Mouse (Mus musculus) heart, embryonic 12.5 days (tissue): ENCODE data around the gene Aldh3b2. TPM values are rescaled to one million over a fixed set of nuclear protein-coding genes. Genes with fewer than 3 reads are reported as not detected.

Experiments used
- ATAC-seq: fragments of 200-750 bp; cut with Nextera tagmentation; 2 replicates; pipeline ENCODE4 v1.8.0; 2017; ENCODE audit warnings: moderate TSS enrichment, moderate library complexity; ENCODE audit not compliant: insufficient number of reproducible peaks, low FRiP score
- H3K27ac ChIP-seq: fragments of 300-500 bp; sonication (generic); 2 replicates; pipeline ENCODE4 v1.5.1; 2016; ENCODE audit warnings: mild to moderate bottlenecking, moderate library complexity; ENCODE audit not compliant: poor library complexity, severe bottlenecking
- H3K27me3 ChIP-seq: fragments of 300-500 bp; sonication (generic); replicated peaks from 2 replicates; pipeline ENCODE4 v1.6.1; 2016; ENCODE audit warnings: mild to moderate bottlenecking, moderate library complexity
- H3K36me3 ChIP-seq: fragments of 300-500 bp; sonication (generic); 2 replicates; pipeline ENCODE4 v1.6.1; 2016; ENCODE audit warnings: mild to moderate bottlenecking, moderate library complexity
- H3K4me1 ChIP-seq: fragments of 300-500 bp; sonication (generic); replicated peaks from 2 replicates; pipeline ENCODE4 v1.6.1; 2016; ENCODE audit warnings: mild to moderate bottlenecking
- H3K4me2 ChIP-seq: fragments of 300-500 bp; sonication (generic); 2 replicates; pipeline ENCODE4 v1.6.1; 2016; ENCODE audit warnings: mild to moderate bottlenecking, moderate library complexity
- H3K4me3 ChIP-seq: fragments of 300-500 bp; sonication (generic); 2 replicates; pipeline ENCODE4 v1.5.1; 2016; ENCODE audit warnings: mild to moderate bottlenecking
- H3K9ac ChIP-seq: fragments of 300-500 bp; sonication (generic); 2 replicates; pipeline ENCODE4 v1.6.1; 2016; ENCODE audit warnings: mild to moderate bottlenecking, moderate library complexity
- H3K9me3 ChIP-seq: fragments of 300-500 bp; sonication (generic); replicated peaks from 2 replicates; pipeline ENCODE4 v1.6.1; 2016; ENCODE audit warnings: mild to moderate bottlenecking, moderate library complexity
- WGBS: fragments of 180-500 bp; shearing (Covaris S2); methylation state at CpG from one replicate; pipeline ENCODE4 v1.1.7; 2016; 5-methylcytosine and 5-hydroxymethylcytosine counted together
- polyA plus RNA-seq: library from polyadenylated mRNA; unstranded; fragments of >200 nt; fragmentation: Nextera tagmentation; extraction: Ambion mirVana; gene quantifications from 2 replicates; pipeline ENCODE4 v1.2.1, GENCODE M21; 2016

Gene Aldh3b2
- polyA plus RNA-seq, 1 experiment from 2014 or later, result 0.86 TPM

- Histone ChIP-seq H3K4me1 (peaks cover 27% of the 10 kb centered on the region), H3K4me2 (no peak overlapping the region), H3K36me3 (no peaks in the 10 kb centered on the region), H3K9ac (no peak overlapping the region), H3K27ac (peak overlapping the region; percentile 53), H3K4me3 (no peak overlapping the region), H3K27me3 (0 out of 2 replicates have a peak, but pooled peaks cover 4% of the 10 kb centered on the region), H3K9me3 (no peaks in the 10 kb centered on the region)
- ATAC-seq, result no peak
- WGBS, result 66% methylated on average over 21 of the region's 21 CpGs
These were observed 41.7 kb upstream of the Aldh3b2 start for GRCm38 (mm10) chr19:3930262-3931057.

GRCm38 (mm10) chr19:3931716-3932115 is 40.4 kb upstream of the Aldh3b2 start:
- no peaks in the 10 kb centered on the region for H3K9me3 ChIP-seq
- H3K36me3 ChIP-seq, result no peaks in the 10 kb centered on the region
- ATAC-seq, result no peak
- H3K4me3 ChIP-seq, result no peak overlapping the region
- H3K27me3 ChIP-seq, result 0 out of 2 replicates have a peak, but pooled peaks cover 4% of the 10 kb centered on the region
- no peak overlapping the region for H3K27ac ChIP-seq
- WGBS, result 86% methylated on average over 9 of the region's 9 CpGs
- no peak overlapping the region for H3K9ac ChIP-seq
- no peak overlapping the region for H3K4me2 ChIP-seq
- H3K4me1 ChIP-seq, result peaks cover 34% of the 10 kb centered on the region

GRCm38 (mm10) chr19:3935032-3935895 is 36.9 kb upstream of the Aldh3b2 start, which contains the start of gene Unc93b1:
Gene Unc93b1 (plus strand): TSS chr19:3935186.
- Histone ChIP-seq H3K27ac (no peak within 1 kb of the TSS), H3K4me2 (peak within 1 kb of the TSS; percentile 92)

GRCm38 (mm10) chr19:3935896-3936850 is 36.0 kb upstream of the Aldh3b2 start:
- Histone ChIP-seq H3K4me1 (peaks cover 10% of the 10 kb centered on the region), H3K27ac (no peak overlapping the region), H3K36me3 (no peaks in the 10 kb centered on the region), H3K4me3 (peak overlapping the region; percentile 60), H3K9ac (peak overlapping the region; percentile 71), H3K27me3 (0 out of 2 replicates have a peak, but pooled peaks cover 4% of the 10 kb centered on the region), H3K4me2 (peak overlapping the region; percentile 92), H3K9me3 (no peaks in the 10 kb centered on the region)
- 0 out of 2 replicates have a peak, but pooled peaks have one; percentile 44 for ATAC-seq
- 9% methylated on average over 22 of the region's 22 CpGs for WGBS

More at GRCm38 (mm10) chr19:3935032-3935895, 36.9 kb upstream of the Aldh3b2 start, which contains the start of gene Unc93b1:
- peak; percentile 79 for ATAC-seq
- Histone ChIP-seq H3K9ac (peak within 1 kb of the TSS; percentile 71), H3K9me3 (no peaks in the 10 kb centered on the region), H3K4me3 (peak within 1 kb of the TSS; percentile 60), H3K27me3 (0 out of 2 replicates have a peak, but pooled peaks cover 4% of the 10 kb centered on the region), H3K36me3 (no peaks in the 10 kb centered on the region), H3K4me1 (peaks cover 19% of the 10 kb centered on the region)
- whole genome bisulfite sequencing, result 6% methylated on average over 42 of the region's 42 CpGs

GRCm38 (mm10) chr19:3942315-3942714 is 29.8 kb upstream of the Aldh3b2 start:
- H3K9me3 ChIP-seq, result no peaks in the 10 kb centered on the region
- H3K27me3 ChIP-seq, result peaks cover 26% of the 10 kb centered on the region
- no peak overlapping the region for H3K4me3 ChIP-seq
- H3K9ac ChIP-seq, result no peak overlapping the region
- H3K4me1 ChIP-seq, result peaks cover 13% of the 10 kb centered on the region
- H3K36me3 ChIP-seq, result no peaks in the 10 kb centered on the region
- 72% methylated on average over 7 of the region's 7 CpGs for WGBS
- H3K4me2 ChIP-seq, result no peak overlapping the region
- no peak overlapping the region for H3K27ac ChIP-seq
- ATAC-seq, result no peak

- H3K9ac ChIP-seq, result no peak overlapping the region; the same call in 1 of the 2 replicates
- WGBS, result 13% methylated on average over 27 of the region's 27 CpGs
- ATAC-seq, result peak; percentile 46
These were observed 29.0 kb upstream of the Aldh3b2 start for GRCm38 (mm10) chr19:3942986-3943735.

GRCm38 (mm10) chr19:3945872-3946564 is 26.1 kb upstream of the Aldh3b2 start:
- Histone ChIP-seq H3K27me3 (peaks cover 37% of the 10 kb centered on the region), H3K27ac (no peak overlapping the region), H3K4me3 (no peak overlapping the region), H3K9ac (no peak overlapping the region), H3K36me3 (no peaks in the 10 kb centered on the region), H3K4me1 (peaks cover 13% of the 10 kb centered on the region), H3K4me2 (no peak overlapping the region), H3K9me3 (no peaks in the 10 kb centered on the region)
- peak; percentile 50; the same call in 1 of the 2 replicates for ATAC-seq
- 23% methylated on average over 10 of the region's 10 CpGs for WGBS

More at GRCm38 (mm10) chr19:3942986-3943735, 29.0 kb upstream of the Aldh3b2 start:
- no peaks in the 10 kb centered on the region for H3K36me3 ChIP-seq
- peak overlapping the region; percentile 61 for H3K4me2 ChIP-seq
- no peak overlapping the region for H3K27ac ChIP-seq
- peak overlapping the region; percentile 16 for H3K4me3 ChIP-seq
- peaks cover 13% of the 10 kb centered on the region for H3K4me1 ChIP-seq
- H3K9me3 ChIP-seq, result no peaks in the 10 kb centered on the region
- H3K27me3 ChIP-seq, result peaks cover 30% of the 10 kb centered on the region

GRCm38 (mm10) chr19:3946715-3947114 is 25.4 kb upstream of the Aldh3b2 start:
- Histone ChIP-seq H3K27me3 (peaks cover 32% of the 10 kb centered on the region), H3K27ac (no peak overlapping the region), H3K9me3 (no peaks in the 10 kb centered on the region), H3K4me3 (no peak overlapping the region), H3K4me1 (peaks cover 13% of the 10 kb centered on the region), H3K36me3 (no peaks in the 10 kb centered on the region), H3K9ac (no peak overlapping the region), H3K4me2 (no peak overlapping the region)
- whole genome bisulfite sequencing, result 15% methylated on average over 2 of the region's 2 CpGs
- no peak for ATAC-seq

GRCm38 (mm10) chr19:3947813-3948212 is 24.3 kb upstream of the Aldh3b2 start:
- peaks cover 13% of the 10 kb centered on the region for H3K4me1 ChIP-seq
- H3K9ac ChIP-seq, result no peak overlapping the region
- no peak overlapping the region for H3K4me2 ChIP-seq
- peaks cover 21% of the 10 kb centered on the region for H3K27me3 ChIP-seq
- no peaks in the 10 kb centered on the region for H3K36me3 ChIP-seq
- no peak for ATAC-seq
- H3K4me3 ChIP-seq, result no peak overlapping the region
- WGBS, result 69% methylated on average over 3 of the region's 3 CpGs
- no peak overlapping the region for H3K27ac ChIP-seq
- no peaks in the 10 kb centered on the region for H3K9me3 ChIP-seq
